Mouse (Mus musculus) adrenal gland, postnatal 14 days (tissue): Measurements from ENCODE around the gene Gse1. TPM values are rescaled to one million over a fixed set of nuclear protein-coding genes. Genes with fewer than 3 reads are reported as not detected.
"Not testable (repeated sequence)": the region's sequence is repeated elsewhere in the genome, so short reads cannot be mapped to it uniquely, and the experiment has no call there.

Source experiments
- DNase-seq: peaks from one replicate; pipeline ENCODE4 v3.0.0; 2021; ENCODE audit warnings: mixed read lengths
- total RNA-seq: library from RNA; stranded (reverse); gene quantifications from 2 replicates; pipeline ENCODE4 v1.2.3, GENCODE M21; 2021

Gse1 gene
- total RNA-seq, 1 experiment from 2014 or later, result 29.9 TPM

DNA sequence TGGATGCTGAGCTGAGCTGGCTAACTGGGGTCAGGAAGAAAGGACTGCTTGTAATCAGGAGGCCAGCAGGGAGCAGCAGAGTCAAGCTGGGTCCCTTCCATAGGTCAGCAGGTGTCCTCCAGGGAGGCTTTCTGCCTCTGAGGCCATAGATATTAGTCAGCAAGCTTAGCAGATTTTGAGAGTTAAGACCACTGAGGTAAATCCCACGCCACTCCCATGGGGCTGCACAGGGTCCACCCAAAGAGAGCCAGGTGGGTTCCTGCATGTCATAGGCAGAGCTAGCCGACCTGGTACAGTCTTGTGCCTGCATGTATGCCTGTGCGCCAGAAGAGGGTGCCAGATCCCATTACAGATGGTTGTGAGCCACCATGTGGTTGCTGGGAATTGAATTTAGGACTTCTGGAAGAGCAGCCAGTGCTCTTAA lies 98.9 kb downstream of the Gse1 start:
- DNase-seq, result peak; percentile 75

DNA sequence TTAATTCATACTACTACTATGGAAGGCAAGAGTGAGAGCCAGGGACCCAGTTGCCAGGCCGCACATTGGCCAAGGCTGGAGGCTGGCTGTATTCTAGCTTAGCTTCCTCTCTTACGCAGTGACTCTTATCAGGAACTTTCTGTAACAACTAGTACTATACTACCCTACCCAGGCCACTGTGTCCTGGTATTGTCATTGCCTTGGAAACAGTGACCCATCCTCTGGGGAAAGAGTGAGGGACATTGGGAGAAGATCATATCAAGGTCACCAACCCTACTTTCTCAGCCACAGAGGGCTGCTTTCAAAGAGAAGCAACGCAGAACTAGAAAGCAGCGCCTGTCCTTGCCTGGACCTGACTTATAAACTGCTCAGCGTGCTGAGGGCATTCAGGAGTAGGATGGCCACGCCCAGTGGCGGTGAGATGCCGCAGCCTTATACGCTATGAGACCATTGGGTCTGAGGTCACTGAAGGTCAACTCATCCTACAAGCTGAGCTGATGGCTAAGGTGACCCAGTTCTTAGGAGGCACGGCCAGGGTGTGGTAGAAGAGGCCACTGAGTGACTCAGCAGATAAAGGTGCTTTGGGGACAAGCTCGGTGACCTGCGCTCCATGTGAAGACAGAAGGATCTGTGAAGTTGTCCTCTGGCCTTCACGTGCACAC lies 100.2 kb downstream of the Gse1 start:
- no peak for DNase-seq

DNA sequence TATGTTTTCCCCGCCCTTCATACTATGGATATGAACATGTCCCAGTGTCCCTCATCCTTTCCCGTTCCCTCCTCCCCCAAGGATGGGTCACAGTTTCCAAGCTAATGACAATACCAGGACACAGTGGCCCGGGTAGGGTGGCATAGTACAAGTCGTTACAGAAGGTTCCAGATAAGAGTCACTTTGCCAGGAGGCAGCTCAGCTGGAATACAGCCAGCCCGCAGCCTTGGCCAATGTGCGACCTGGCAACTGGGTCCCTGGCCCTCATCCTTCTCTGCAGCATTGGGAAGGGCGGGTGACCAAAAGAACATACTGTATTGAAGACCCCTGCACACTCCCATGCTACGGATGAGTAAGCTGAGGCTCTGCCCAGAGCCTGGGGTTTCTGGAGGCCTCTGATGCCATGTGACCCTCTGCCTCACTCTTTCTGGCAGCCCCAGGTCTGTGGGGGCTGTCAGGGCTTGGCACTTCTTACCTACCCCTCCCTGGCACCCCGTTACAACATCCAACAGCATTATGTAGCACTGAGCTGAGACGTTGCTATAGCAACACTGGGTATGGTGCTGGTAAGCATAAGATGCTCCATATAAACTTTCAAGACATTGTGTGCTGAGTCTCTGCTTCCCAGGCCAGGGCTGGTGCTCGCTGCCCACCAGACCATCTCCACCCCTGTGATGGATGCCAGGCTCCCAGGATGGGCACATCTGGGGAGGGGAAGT lies 100.9 kb downstream of the Gse1 start:
- DNase-seq, result peak; percentile 70

DNA sequence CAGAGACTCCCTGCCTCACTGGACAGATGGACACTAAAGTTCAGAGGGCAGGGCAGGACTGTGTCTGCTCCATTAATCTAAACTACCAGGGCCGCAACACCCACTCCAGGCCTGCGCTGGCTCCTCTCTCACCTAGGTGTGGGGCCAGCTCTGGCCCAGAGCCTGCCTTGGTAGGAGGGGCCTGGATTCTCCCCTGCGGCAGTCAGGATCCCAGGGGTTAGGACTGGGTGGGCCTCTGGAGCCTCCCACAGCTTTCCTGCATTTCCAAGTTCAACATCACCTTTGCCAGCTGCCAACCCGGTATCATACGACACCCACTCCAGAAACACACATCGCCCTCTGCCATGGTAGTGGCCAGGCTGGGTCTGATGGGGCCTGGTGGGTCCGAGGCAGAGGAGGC lies 102.8 kb downstream of the Gse1 start:
- DNase-seq, result no peak

DNA sequence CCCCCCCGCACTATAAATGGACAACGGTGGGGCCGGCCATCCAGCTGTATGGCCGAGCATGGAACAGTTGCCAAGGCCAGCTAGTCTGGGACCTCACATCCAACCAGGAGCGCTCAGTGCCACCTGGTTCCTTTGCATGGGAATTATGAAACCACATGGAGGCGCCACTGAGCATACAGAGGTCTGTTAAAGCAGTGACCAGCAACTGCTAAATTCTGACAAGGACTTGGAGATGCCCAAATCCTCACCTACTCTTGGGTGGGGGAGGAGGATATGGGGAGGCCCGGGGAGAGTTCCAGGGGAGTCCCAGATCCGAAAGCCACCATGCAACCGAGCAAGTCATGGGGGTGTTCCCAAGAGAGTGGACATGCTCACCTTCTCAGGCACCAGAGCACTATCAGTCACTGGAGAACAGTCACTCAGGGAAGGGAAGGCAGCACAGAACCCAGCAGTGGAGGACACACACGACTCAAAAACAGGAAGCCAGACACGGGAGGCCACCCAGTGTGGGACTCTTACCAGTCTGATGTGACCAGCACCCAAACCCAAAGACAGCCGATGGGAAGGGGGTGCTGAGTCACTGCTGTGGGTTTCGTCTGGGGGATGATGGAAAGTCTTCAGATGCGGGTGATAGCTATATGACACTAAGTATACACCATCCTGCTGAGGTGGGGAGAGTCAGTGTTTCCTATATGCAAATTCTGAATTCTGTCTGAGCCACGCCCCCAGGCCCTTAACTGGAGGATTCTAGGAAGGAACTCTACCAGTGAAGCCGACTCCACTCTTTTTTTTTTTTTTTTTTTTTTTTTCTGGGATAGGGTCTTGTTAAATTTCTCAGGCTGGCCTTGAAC lies 104.3 kb downstream of the Gse1 start:
- peak; percentile 75 for DNase-seq

DNA sequence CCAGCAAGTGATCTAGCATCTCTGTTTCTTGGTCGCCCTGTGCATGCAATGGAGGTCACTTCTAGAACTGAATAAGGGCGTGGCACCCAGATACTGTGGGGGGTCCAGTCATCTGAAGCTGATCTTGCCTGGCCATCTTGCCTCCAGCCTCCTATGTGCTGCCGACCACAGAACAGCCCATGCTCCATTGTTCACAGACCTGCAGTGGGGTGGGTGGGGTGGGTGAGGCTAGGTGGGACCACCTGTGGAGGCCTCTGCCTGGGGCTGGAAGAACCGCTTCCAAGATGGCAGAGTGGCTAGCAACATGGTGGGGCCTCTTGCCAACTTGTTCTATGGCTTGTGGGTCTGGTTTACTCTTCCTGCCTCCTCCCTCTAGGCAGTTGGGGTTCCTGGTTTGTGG lies 105.4 kb downstream of the Gse1 start:
- DNase-seq, result no peak

DNA sequence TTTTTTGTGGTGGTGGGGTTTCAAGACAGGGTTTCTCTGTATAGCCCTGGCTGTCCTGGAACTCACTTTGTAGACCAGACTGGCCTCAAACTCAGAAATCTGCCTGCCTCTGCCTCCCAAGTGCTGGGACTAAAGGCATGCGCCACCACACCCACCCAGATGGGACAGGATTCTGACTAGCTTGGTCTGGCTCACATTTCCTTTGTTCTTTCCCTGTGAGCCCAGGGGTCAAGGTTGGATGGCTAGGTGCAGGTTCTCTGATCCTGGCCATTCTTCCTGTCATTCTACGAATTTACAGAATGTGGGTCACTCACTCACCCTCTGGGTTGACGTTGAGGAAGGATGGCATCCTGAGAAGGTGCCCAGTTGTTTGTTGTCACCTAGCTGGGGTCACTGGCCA lies 106.0 kb downstream of the Gse1 start:
- DNase-seq, result not testable (repeated sequence)

DNA sequence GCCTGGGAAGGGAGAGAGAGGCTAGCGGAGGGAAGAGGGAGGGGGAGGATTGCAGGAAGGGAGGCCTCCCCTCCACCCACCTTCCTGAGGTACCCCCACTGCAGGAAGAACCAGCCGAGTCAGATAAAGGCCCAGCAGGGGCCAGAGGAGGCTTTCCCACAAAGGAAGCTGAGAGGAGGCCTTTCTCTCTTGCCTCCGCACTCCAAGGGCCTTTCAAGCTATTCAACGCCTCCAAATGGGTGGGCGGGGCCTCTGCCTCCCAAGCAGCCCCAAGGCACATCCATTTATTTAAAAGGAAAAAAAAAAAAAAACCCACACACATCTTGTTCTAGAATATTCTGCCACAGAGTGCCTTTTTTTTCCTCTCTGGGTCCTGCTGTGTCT lies 106.6 kb downstream of the Gse1 start:
- peak; percentile 57 for DNase-seq

DNA sequence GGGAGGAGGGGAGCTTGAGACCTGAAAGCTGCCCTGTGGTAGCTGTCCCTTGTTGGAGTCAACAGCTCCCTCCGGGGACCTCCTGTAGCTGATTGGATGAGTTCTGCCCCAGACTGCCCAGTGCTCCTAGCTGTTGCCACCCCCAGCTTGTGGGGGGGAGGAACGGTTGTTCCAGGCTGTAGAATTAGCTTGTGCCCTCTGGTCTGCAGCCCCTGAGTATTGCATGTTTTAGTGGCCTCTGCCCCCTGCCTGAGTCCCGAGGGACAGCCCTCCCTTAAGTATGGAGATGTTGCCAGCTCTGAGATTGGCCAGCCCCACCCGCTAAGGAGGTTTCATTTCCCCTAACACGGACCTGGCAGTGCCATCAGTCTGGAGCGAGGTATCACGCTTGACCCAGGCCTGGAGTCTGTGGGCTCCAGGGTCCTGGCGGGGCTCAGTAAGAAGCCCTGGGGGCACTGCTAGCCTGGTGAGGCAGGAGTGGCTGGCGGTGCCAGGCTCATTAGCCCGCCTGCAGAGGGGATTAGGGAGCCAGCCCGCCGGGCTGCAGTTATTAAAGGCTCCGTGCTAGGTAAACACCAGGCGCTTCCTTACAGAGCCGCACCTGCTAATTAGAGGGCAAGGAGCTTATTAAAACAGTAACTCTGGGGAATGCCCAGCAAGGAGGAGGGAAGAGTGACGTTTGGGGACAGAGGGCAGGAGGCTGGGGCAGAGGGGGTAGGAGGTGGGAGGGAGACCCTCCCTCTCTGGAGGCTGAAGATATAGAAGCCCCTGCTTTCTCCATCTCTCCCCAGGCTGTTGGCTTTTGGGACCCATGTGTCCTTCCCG lies 107.2 kb downstream of the Gse1 start:
- peak; percentile 60 for DNase-seq

DNA sequence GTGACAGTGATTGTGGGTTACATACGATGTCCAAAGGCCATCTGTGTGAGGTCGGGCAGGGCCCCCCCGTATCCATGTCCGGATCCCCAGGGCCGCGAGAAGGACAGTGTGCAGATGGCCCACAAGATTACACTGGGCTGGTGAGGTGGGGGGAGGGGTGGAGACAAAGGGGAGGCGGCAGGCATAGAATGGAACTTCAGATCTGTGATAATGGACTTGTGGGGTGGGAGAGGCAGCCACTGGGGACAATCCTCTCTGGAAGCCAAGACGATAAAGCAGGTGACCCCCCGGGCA lies 107.8 kb downstream of the Gse1 start:
- DNase-seq, result peak; percentile 61

DNA sequence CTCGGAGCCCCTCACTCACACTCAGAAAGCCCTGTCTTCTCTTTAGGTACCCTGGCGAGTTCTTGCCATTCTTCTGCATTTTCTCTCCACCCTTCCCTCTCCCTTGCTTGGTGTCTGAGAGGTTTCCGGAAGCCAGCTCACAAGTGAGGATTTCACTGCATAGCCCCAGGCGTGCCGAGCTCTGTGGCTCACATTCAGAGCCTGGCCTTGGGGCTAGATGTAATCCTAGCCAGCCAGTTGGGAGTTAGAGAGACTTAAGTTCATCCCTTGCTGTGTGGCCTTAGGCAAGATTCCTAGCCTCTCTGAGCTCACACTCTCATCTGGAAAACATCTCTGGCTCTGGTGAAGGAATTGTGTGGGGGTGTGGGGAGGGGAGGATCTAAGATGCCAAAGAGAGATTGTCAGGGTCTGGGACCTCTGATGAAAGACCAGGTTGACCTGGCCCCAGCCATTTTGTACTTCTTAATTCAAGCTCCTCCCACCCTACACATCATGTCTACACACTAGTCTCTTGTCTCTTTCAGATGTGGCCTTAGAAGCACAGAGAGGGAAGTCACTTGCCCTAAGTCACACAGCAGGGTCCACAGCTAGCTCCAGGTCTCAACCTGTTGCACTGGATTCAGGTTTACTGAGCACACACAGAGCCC lies 108.8 kb downstream of the Gse1 start:
- DNase-seq, result no peak

DNA sequence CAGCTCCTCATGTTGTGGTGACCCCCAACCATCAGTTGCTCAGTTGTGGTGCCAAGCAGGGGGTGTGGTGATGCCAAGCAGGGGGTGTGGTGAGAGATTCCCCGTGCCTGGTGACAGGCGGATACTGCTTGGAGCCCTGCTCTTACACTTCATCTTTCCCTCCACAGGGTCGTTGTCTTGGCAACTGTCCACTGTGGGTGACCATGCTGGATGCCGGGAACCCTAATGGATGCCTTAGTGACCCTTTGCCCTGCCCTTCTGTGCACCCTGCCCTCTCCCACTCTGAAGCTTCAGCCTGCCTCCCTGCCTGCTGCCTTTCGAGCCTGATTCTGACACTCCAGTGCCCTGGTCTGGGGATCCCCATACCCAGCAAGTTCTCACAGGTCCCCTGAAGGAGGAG lies 109.4 kb downstream of the Gse1 start:
- no peak for DNase-seq

DNA sequence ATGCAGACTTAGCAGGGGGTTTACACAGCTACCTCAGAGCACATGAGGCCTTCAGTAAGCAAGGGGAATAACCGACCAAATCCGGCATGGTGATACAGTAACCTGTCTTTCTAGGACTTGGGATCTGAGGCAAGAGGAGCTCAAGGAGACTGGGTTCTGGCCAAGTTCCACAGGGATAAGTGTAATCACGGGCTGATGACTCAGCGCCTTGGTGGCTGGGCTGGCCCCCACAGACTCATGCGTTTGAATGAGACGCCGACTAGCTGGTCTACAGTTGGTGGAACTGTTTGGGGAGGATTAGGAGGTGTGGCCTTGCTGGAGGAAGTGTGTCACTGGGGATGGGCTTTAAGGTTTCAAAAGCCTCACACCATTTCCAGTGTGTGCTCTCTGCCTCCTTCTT lies 110.4 kb downstream of the Gse1 start:
- DNase-seq, result peak; percentile 78

DNA sequence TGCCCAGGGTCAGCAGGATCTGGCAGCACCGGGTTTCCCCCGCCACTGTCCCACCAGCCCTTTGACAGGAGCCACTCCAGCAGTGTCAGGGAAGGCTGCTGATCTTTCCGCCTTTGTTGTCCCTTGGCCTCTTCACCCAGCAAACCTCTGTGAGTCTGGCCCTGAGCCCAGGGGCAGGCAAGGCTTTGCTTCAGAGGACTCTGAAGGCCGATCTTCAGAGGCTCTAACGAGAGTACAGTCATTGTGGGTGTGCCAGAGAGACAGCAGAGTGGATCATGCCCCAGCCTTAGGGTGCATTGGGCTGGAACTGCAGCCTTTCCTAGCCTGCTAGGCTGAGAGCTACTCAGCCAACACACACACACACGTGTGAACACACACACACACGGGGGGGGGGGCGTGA lies 111.5 kb downstream of the Gse1 start:
- peak; percentile 93 for DNase-seq

DNA sequence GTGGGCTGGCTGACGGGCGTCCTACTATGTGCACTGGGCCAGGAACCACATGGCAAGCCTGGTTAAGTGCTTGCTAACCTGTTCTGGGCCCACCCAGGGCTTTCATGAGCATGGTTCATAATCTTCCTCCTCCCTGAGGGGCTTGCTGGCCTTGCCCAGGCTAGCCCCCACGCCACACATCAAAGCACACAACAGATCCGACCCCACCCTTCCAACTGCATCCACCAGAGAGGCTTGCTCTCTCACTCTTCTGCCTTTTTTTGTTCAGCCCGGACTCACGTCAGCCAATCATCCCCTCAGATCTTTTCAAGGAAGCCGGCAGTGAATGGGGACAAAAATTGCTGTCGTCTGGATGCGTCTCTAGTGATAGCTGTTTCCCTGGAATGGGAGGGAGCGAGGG lies 112.9 kb downstream of the Gse1 start:
- DNase-seq, result no peak

DNA sequence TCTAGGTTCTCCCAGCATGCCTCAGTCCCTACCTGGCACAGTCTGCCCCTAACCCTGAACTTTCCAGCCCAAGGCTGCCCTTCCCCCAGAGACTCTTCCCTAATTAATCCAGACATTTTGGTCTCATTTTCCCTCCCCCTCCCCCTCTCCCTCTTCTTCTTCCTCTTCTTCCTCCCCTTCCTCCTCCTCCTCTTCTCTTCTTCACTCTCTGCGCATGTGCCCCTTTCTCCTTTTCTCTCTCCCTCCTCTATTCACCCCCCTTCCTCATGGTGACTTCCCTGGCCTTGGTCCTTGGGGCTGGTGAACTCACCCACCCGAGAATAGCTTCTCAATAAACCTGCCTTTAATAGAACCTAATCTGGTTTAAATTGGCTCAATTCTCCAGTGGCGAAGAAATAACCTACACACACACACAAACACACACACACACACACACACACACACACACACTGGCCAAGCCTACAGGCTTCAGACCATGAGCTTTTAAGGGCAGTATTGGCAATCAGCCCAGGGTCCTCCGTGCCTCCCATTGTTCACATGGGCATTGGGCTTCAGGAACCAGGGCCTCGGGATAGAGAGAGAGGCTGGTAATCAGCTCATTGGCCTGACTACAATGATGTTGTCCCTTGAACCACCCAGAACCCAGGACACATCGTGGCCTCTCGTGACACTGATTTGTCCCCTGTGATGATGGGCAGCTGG lies 114.7 kb downstream of the Gse1 start:
- DNase-seq, result peak; percentile 49

DNA sequence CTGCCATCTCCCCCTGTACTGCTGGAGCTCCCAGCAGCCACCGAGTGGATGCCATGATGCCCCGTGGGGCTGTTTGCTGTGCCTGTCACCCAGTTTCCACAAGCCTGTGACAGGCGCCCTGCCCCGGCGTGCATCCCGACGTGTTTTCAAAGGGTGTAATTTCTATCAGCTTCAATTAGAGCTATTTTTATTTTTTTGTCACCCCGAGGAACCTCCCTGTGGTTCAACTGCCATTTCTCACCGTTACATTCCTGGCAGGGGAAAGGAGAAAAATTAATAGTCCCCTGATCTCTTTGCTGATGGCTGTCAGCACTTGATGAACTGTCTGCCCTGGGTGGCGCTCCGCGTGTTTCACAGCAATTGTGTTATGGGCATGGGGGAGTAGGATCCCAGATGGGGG lies 115.3 kb downstream of the Gse1 start:
- no peak for DNase-seq

DNA sequence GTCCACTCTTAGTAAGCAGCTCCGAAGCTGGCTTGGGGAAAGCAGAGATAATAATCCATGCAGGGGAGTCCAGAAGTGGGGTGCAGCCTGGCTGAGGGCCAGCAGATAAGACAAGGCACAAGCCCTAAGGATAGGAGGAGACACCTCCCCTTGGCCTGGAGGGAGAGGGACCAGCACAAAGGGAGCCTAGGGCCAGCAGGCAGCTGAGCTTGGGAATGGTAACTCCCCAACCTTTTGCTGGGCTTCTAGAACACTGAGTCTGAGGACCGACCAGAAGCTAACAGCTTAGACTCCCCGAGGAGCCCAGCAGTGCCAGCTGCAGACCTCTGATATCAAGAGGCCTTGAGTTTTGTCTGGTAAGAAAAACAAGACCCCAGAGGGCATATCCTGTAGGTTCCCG lies 115.9 kb downstream of the Gse1 start:
- no peak for DNase-seq

DNA sequence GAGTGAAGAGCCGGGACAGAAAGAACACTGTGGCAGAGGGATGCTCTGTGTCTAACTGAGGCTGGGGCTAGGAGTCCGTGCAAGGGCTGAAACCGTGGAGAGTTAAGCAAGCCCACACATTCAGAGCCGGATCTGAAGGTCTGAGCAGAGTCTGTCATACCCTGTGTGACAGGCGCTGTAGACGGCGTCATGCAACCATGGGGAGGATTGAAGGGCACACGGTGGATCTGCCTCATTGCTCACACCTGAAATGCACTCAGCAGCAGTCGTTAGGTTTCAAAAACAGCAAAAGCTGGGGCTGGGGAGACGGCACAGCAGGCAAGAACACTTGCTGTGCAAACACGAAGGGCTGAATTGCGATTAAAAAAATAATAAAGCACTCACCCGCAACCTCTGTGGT lies 116.3 kb downstream of the Gse1 start:
- DNase-seq, result peak; percentile 50

DNA sequence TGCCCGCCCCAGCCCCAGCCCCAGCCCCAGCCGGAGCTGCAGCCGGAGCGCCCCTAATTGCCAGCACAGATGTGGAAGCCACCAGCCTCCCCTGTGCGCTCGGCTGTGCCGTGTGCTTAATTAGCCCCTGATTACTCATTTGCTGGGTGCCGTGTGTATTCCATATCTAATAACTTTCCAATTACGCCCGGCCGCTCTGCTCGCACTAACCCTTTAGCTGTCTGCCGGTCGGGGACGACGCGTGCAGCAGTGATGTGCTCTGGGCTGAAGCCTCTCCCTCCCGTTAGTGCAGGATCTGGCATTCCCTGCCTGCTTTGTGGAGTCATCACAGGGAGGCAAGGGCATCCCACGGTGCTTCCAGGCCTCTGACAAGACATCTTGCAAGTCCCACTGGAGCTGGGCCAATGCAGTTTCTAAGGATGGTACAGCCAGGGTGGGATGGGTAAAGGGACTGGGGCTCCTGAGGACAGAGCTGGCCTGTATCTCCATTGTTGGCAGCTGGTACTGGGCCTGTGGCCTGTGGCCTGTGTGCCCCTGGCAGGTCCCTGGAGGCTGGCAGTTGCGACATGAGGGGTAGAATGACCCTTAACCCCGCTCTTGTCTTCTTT lies 119.6 kb downstream of the Gse1 start:
- DNase-seq, result peak; percentile 70

DNA sequence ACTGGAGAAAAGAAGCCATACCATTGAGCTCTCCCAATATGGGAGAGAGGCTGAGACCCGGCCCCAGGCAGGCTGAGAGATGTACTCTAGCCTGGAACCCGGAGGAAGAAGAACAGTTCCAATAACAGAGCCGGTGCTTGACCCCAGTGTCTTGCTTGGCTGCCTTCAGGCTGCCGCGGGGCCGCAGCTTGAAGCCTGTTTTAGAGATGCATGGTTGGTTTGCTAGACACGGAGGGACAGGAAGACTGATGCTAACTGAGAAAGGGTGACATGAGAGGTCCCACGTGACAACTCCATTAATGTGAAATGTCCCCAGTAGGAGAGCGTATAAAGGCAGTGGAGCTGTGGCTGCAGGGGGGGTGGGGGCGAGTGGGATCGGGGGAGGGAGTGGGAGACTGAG lies 120.7 kb downstream of the Gse1 start:
- DNase-seq, result no peak
